Mouse (Mus musculus) myocyte (in vitro differentiated cells): ENCODE data around the gene Cbfa2t3. TPM values are rescaled to one million over a fixed set of nuclear protein-coding genes. Genes with fewer than 3 reads are reported as not detected.

ENCODE experiments used
- H3K27me3 ChIP-seq: one replicate; pipeline ENCODE4 v1.6.1; 2011; ENCODE audit not compliant: control insufficient read depth, insufficient read depth, insufficient read length
- H3K36me3 ChIP-seq: one replicate; pipeline ENCODE4 v1.6.1; 2011; ENCODE audit not compliant: control insufficient read depth, insufficient read depth
- H3K4me2 ChIP-seq: one replicate; pipeline ENCODE4 v1.6.1; 2011; ENCODE audit warnings: low read depth, control low read depth
- H3K4me3 ChIP-seq: one replicate; pipeline ENCODE4 v1.5.1; 2011; ENCODE audit warnings: mild to moderate bottlenecking, control low read depth, moderate library complexity
- H3K79me2 ChIP-seq: one replicate; pipeline ENCODE4 v1.6.1; 2011; ENCODE audit not compliant: control insufficient read depth, insufficient read depth
- H3ac ChIP-seq: one replicate; pipeline ENCODE4 v1.6.1; 2011; ENCODE audit not compliant: control insufficient read depth, insufficient read length
- CEBPB ChIP-seq: IDR thresholded peaks from 2 replicates; pipeline ENCODE4 v1.6.1; 2011; ENCODE audit warnings: mild to moderate bottlenecking, moderate library complexity; ENCODE audit not compliant: poor library complexity, insufficient read depth, severe bottlenecking
- E2F4 ChIP-seq: IDR thresholded peaks from one replicate; pipeline ENCODE4 v1.6.1; 2011; ENCODE audit warnings: mild to moderate bottlenecking, control low read depth, moderate library complexity; ENCODE audit not compliant: insufficient read depth
- MAX ChIP-seq: IDR thresholded peaks from one replicate; pipeline ENCODE4 v1.6.1; 2011; ENCODE audit warnings: low read depth, mild to moderate bottlenecking, control low read depth
- MYOD1 ChIP-seq, 3 experiments: IDR thresholded peaks; one replicate each; pipeline ENCODE4 v1.6.1; 2011; ENCODE audit warnings: control low read depth in 2 of 3, low read depth in 2 of 3, mild to moderate bottlenecking in 2 of 3, moderate library complexity in 1 of 3; ENCODE audit not compliant: insufficient read length in 2 of 3, control insufficient read depth in 1 of 3
- MYOG ChIP-seq, 3 experiments: IDR thresholded peaks; one replicate each; pipeline ENCODE4 v1.6.1; 2011; ENCODE audit warnings: control low read depth in 2 of 3, low read depth in 2 of 3, mild to moderate bottlenecking in 2 of 3; ENCODE audit not compliant: insufficient read length in 2 of 3, control insufficient read depth in 1 of 3, insufficient read depth in 1 of 3
- POLR2A ChIP-seq: IDR thresholded peaks from one replicate; pipeline ENCODE4 v1.6.1; 2011; ENCODE audit warnings: low read depth, mild to moderate bottlenecking, control low read depth, moderate library complexity; ENCODE audit not compliant: insufficient read length
- POLR2AphosphoS2 ChIP-seq: IDR thresholded peaks from one replicate; pipeline ENCODE4 v1.6.1; 2011; ENCODE audit warnings: low read depth, control low read depth; ENCODE audit not compliant: insufficient read length
- REST ChIP-seq: IDR thresholded peaks from one replicate; pipeline ENCODE4 v1.6.1; 2011; ENCODE audit warnings: mild to moderate bottlenecking, control low read depth, moderate library complexity; ENCODE audit not compliant: insufficient read depth, insufficient read length
- SRF ChIP-seq: IDR thresholded peaks from one replicate; pipeline ENCODE4 v1.6.1; 2011; ENCODE audit warnings: low read depth; ENCODE audit not compliant: control insufficient read depth, insufficient read length
- TCF12 ChIP-seq: IDR thresholded peaks from one replicate; pipeline ENCODE4 v1.6.1; 2011; ENCODE audit warnings: mild to moderate bottlenecking, control low read depth; ENCODE audit not compliant: poor library complexity, insufficient read depth, severe bottlenecking
- TCF3 ChIP-seq: IDR thresholded peaks from one replicate; pipeline ENCODE4 v1.6.1; 2011; ENCODE audit warnings: low read depth, control low read depth; ENCODE audit not compliant: insufficient read length
- USF1 ChIP-seq: IDR thresholded peaks from one replicate; pipeline ENCODE4 v1.6.1; 2011; ENCODE audit warnings: low read depth, mild to moderate bottlenecking, control low read depth, moderate library complexity
- polyA plus RNA-seq: library from polyadenylated mRNA; unstranded; fragments of >200 nt; fragmentation: generic; extraction: Trizol; gene quantifications from one replicate; pipeline ENCODE4 v1.2.1, GENCODE M21; 2012; ENCODE audit warnings: missing spikeins

Cbfa2t3 gene
- polyA plus RNA-seq, 1 experiment: 29.5 TPM

GRCm38 (mm10) chr8:122596031-122596430 is 102.9 kb downstream of the Cbfa2t3 start:
- TF ChIP-seq POLR2A (no peak), CEBPB (no peak), MYOG (IDR thresholded peaks at IDR 0.05; ENCODE audit: control insufficient read depth in 1 of 3, insufficient read depth in 1 of 3, insufficient read length in 2 of 3, low read depth in 2 of 3) (no peak), TCF3 (no peak), TCF12 (no peak), E2F4 (no peak), USF1 (no peak), POLR2AphosphoS2 (no peak), REST (no peak), SRF (no peak), MYOD1 (IDR thresholded peaks at IDR 0.05; ENCODE audit: control insufficient read depth in 1 of 3, insufficient read length in 2 of 3, low read depth in 2 of 3) (no peak), MAX (no peak)
- H3K4me2 ChIP-seq: no peak overlapping the region
- no peak overlapping the region for H3K4me3 ChIP-seq
- no peak overlapping the region for H3ac ChIP-seq
- H3K79me2 ChIP-seq: no peaks in the 10 kb centered on the region
- H3K27me3 ChIP-seq: no peaks in the 10 kb centered on the region
- no peaks in the 10 kb centered on the region for H3K36me3 ChIP-seq

- no peaks in the 10 kb centered on the region for H3K79me2 ChIP-seq
- no peak overlapping the region for H3K4me3 ChIP-seq
- TF ChIP-seq SRF: no peak
- no peak for TF ChIP-seq REST
- no peak for TF ChIP-seq MYOG (IDR thresholded peaks at IDR 0.05; ENCODE audit: control insufficient read depth in 1 of 3, insufficient read depth in 1 of 3, insufficient read length in 2 of 3, low read depth in 2 of 3)
- H3K27me3 ChIP-seq: no peaks in the 10 kb centered on the region
- H3K36me3 ChIP-seq: no peaks in the 10 kb centered on the region
- H3K4me2 ChIP-seq: no peak overlapping the region
- no peak overlapping the region for H3ac ChIP-seq
These were observed 105.0 kb downstream of the Cbfa2t3 start for GRCm38 (mm10) chr8:122593783-122594507.

GRCm38 (mm10) chr8:122593240-122593639 is 105.7 kb downstream of the Cbfa2t3 start:
- TF ChIP-seq TCF12 (no peak), USF1 (no peak), CEBPB (no peak), REST (no peak), MYOD1 (IDR thresholded peaks at IDR 0.05; ENCODE audit: control insufficient read depth in 1 of 3, insufficient read length in 2 of 3, low read depth in 2 of 3) (no peak), E2F4 (no peak), POLR2A (no peak), MAX (no peak), SRF (no peak), TCF3 (no peak), MYOG (IDR thresholded peaks at IDR 0.05; ENCODE audit: control insufficient read depth in 1 of 3, insufficient read depth in 1 of 3, insufficient read length in 2 of 3, low read depth in 2 of 3) (no peak), POLR2AphosphoS2 (no peak)
- no peak overlapping the region for H3K4me3 ChIP-seq

GRCm38 (mm10) chr8:122586749-122587148 is 112.2 kb downstream of the Cbfa2t3 start:
- no peaks in the 10 kb centered on the region for H3K36me3 ChIP-seq
- no peaks in the 10 kb centered on the region for H3K79me2 ChIP-seq
- TF ChIP-seq TCF12 (no peak), CEBPB (no peak), TCF3 (no peak), E2F4 (no peak), MYOG (IDR thresholded peaks at IDR 0.05; ENCODE audit: control insufficient read depth in 1 of 3, insufficient read depth in 1 of 3, insufficient read length in 2 of 3, low read depth in 2 of 3) (no peak), REST (no peak), MAX (no peak), POLR2AphosphoS2 (no peak), POLR2A (no peak), USF1 (no peak), MYOD1 (IDR thresholded peaks at IDR 0.05; ENCODE audit: control insufficient read depth in 1 of 3, insufficient read length in 2 of 3, low read depth in 2 of 3) (no peak), SRF (no peak)
- H3K4me2 ChIP-seq: no peak overlapping the region
- H3ac ChIP-seq: no peak overlapping the region
- no peaks in the 10 kb centered on the region for H3K27me3 ChIP-seq
- H3K4me3 ChIP-seq: no peak overlapping the region

More at GRCm38 (mm10) chr8:122593240-122593639, 105.7 kb downstream of the Cbfa2t3 start:
- H3K36me3 ChIP-seq: no peaks in the 10 kb centered on the region
- no peaks in the 10 kb centered on the region for H3K79me2 ChIP-seq
- H3K27me3 ChIP-seq: no peaks in the 10 kb centered on the region
- no peak overlapping the region for H3ac ChIP-seq
- H3K4me2 ChIP-seq: no peak overlapping the region

- Histone ChIP-seq H3K36me3 (no peaks in the 10 kb centered on the region), H3K4me2 (peak overlapping the region; percentile 72), H3K27me3 (no peaks in the 10 kb centered on the region), H3K79me2 (no peaks in the 10 kb centered on the region), H3ac (no peak overlapping the region), H3K4me3 (no peak overlapping the region)
- TF ChIP-seq CEBPB (no peak), SRF (no peak), POLR2A (no peak), TCF3 (no peak), MYOG (IDR thresholded peaks at IDR 0.05; ENCODE audit: control insufficient read depth in 1 of 3, insufficient read depth in 1 of 3, insufficient read length in 2 of 3, low read depth in 2 of 3) (no peak)
These were observed 112.7 kb downstream of the Cbfa2t3 start for GRCm38 (mm10) chr8:122586171-122586570.
